Mouse (Mus musculus) ES-E14 (cell line): ENCODE measurements at regions not wholly inside any gene's neighbourhood (a gene's known extent, or its start where the extent isn't known, plus 50 kb on each side); places are given as distances from the start of the nearest gene placed in this dataset.

Experiments used
- HCFC1 ChIP-seq: IDR thresholded peaks from 2 replicates; pipeline ENCODE4 v1.6.1; 2012; ENCODE audit warnings: low read length, inconsistent platforms, borderline replicate concordance; ENCODE audit not compliant: insufficient read depth
- ZC3H11A ChIP-seq: IDR thresholded peaks from 2 replicates; pipeline ENCODE4 v1.6.1; 2012; ENCODE audit warnings: low read depth, mild to moderate bottlenecking, inconsistent platforms, low read length, borderline replicate concordance

DNA sequence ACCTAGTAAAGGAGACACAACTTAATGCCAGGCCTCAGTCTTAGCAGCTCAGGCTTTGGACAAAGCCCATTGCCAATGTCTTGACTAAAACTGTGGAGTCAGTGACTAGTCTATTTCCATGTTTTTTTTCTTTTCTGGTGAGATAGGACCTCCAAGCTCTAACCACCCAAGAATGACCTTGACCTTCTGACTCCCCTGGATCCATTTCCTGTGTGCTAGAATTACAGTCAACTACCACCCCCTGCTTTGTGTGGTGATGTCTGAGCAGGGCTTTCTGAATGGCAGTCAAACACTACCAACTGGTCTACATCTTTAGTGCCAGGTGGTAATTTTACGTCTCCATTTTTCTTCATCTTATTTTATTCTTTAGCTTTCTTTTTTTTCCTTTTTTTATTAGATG, 51.3 kb upstream of the Rnf138rt1 start:
- no peak for TF ChIP-seq ZC3H11A
- no peak for TF ChIP-seq HCFC1
